Mouse (Mus musculus) C2C12 (cell line): Measurements from ENCODE around the gene Cfap44.

Experiments
- CTCF ChIP-seq: IDR thresholded peaks from one replicate; pipeline ENCODE4 v1.5.1; 2011; ENCODE audit not compliant: control insufficient read depth, insufficient read depth, insufficient read length
- MAX ChIP-seq: IDR thresholded peaks from one replicate; pipeline ENCODE4 v1.6.1; 2011; ENCODE audit warnings: mild to moderate bottlenecking, control low read depth
- MYOD1 ChIP-seq: IDR thresholded peaks from one replicate; pipeline ENCODE4 v1.6.1; 2011; ENCODE audit warnings: low read depth; ENCODE audit not compliant: control insufficient read depth, insufficient read length

DNA sequence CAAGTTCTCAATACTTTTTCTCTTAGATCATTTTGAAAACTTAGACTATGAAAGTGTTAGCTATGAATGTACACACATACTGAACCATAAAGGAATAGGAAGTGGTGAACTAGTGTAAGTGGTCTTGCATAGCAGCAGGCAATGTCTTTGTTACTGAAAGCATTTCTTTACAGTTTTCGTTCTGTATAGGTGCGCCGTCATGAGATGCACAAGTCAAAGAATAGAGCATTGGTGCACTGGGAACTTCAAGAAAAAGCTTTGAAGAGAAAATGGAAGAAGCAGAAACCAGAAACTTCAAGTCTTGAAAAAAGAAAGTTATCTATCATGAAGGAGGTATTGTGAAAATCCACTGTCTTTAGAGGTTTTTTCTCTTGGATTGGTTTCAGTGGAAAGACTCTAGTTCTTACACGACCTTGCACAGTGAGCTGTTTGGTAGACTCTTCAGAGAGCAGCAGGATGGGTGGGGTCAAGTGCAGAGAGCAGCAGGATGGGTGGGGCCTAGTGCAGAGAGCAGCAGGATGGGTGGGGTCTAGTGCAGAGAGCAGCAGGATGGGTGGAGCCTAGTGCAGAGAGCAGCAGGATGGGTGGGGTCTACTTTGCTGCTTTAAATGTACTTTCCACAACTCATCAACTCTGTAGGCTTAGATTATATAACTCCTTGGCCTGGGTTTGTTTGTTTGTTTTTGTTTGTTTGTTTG, 36.9 kb upstream of the Cfap44 start:
- no peak for TF ChIP-seq CTCF
- no peak for TF ChIP-seq MAX
- no peak for TF ChIP-seq MYOD1
